Mouse (Mus musculus): Measurements from ENCODE around the gene Zfhx3. TPM values are rescaled to one million over a fixed set of nuclear protein-coding genes. Genes with fewer than 3 reads are reported as not detected.

Gene Zfhx3
- total and polyA plus RNA-seq, 2 experiments from 2014 or later, result 14.9 to 15.3 TPM

GRCm38 (mm10) chr8:108026557-108027440 is 84.4 kb downstream of the Zfhx3 start:
- H3K9me3 ChIP-seq (ENCODE audit: low read length), result no peaks in the 10 kb centered on the region
- H3K4me3 ChIP-seq (ENCODE audit: low read length), result no peak overlapping the region
- H3K27me3 ChIP-seq (ENCODE audit: insufficient read depth, low read length), result no peaks in the 10 kb centered on the region
- no peak for TF ChIP-seq CTCF (IDR thresholded peaks at IDR 0.05; ENCODE audit: low read depth)
- no peaks in the 10 kb centered on the region for H3K36me3 ChIP-seq (ENCODE audit: insufficient read depth, low read length)
- no peak overlapping the region for H3K9ac ChIP-seq (replicated peaks; ENCODE audit: low read length)
- H3K27ac ChIP-seq, result no peak overlapping the region
- no peak for DNase-seq (ENCODE audit: low spot score)
- no peak for ATAC-seq
- 74% methylated on average over 11 of the region's 11 CpGs for WGBS
- peak overlapping the region; percentile 43 for H3K4me2 ChIP-seq (ENCODE audit: low read depth, low read length)
- H3K4me1 ChIP-seq (ENCODE audit: insufficient read depth, low read length), result no peaks in the 10 kb centered on the region

GRCm38 (mm10) chr8:108027561-108028025 is 85.1 kb downstream of the Zfhx3 start:
- Histone ChIP-seq H3K9ac (replicated peaks; ENCODE audit: low read length) (no peak overlapping the region), H3K4me1 (ENCODE audit: insufficient read depth, low read length) (no peaks in the 10 kb centered on the region), H3K36me3 (ENCODE audit: insufficient read depth, low read length) (no peaks in the 10 kb centered on the region), H3K27ac (no peak overlapping the region), H3K9me3 (ENCODE audit: low read length) (no peaks in the 10 kb centered on the region), H3K27me3 (ENCODE audit: insufficient read depth, low read length) (no peaks in the 10 kb centered on the region), H3K4me3 (ENCODE audit: low read length) (no peak overlapping the region), H3K4me2 (ENCODE audit: low read depth, low read length) (peak overlapping the region; percentile 43)
- no peak for TF ChIP-seq CTCF (IDR thresholded peaks at IDR 0.05; ENCODE audit: low read depth)
- 65% methylated on average over 20 of the region's 20 CpGs for WGBS
- ATAC-seq (no peak), DNase-seq (ENCODE audit: low spot score) (peak; percentile 32)

GRCm38 (mm10) chr8:108028440-108028839 is 86.0 kb downstream of the Zfhx3 start:
- Histone ChIP-seq H3K4me3 (ENCODE audit: low read length) (no peak overlapping the region), H3K4me1 (ENCODE audit: insufficient read depth, low read length) (no peaks in the 10 kb centered on the region), H3K4me2 (ENCODE audit: low read depth, low read length) (no peak overlapping the region), H3K27me3 (ENCODE audit: insufficient read depth, low read length) (no peaks in the 10 kb centered on the region), H3K36me3 (ENCODE audit: insufficient read depth, low read length) (no peaks in the 10 kb centered on the region), H3K27ac (no peak overlapping the region), H3K9ac (replicated peaks; ENCODE audit: low read length) (no peak overlapping the region), H3K9me3 (ENCODE audit: low read length) (no peaks in the 10 kb centered on the region)
- WGBS, result 55% methylated on average over 8 of the region's 8 CpGs
- no peak for TF ChIP-seq CTCF (IDR thresholded peaks at IDR 0.05; ENCODE audit: low read depth)
- no peak for ATAC-seq
- DNase-seq (ENCODE audit: low spot score), result no peak

GRCm38 (mm10) chr8:108031159-108031558 is 88.7 kb downstream of the Zfhx3 start:
- Histone ChIP-seq H3K36me3 (ENCODE audit: insufficient read depth, low read length) (no peaks in the 10 kb centered on the region), H3K27me3 (ENCODE audit: insufficient read depth, low read length) (no peaks in the 10 kb centered on the region), H3K4me2 (ENCODE audit: low read depth, low read length) (no peak overlapping the region), H3K4me1 (ENCODE audit: insufficient read depth, low read length) (no peaks in the 10 kb centered on the region), H3K27ac (no peak overlapping the region), H3K9me3 (ENCODE audit: low read length) (no peaks in the 10 kb centered on the region), H3K9ac (replicated peaks; ENCODE audit: low read length) (no peak overlapping the region), H3K4me3 (ENCODE audit: low read length) (no peak overlapping the region)
- WGBS, result 89% methylated on average over 3 of the region's 3 CpGs
- DNase-seq (ENCODE audit: low spot score) (no peak), ATAC-seq (no peak)
- TF ChIP-seq CTCF (IDR thresholded peaks at IDR 0.05; ENCODE audit: low read depth), result no peak

GRCm38 (mm10) chr8:108034070-108034469 is 91.6 kb downstream of the Zfhx3 start:
- 88% methylated on average over 3 of the region's 3 CpGs for WGBS
- no peak for TF ChIP-seq CTCF (IDR thresholded peaks at IDR 0.05; ENCODE audit: low read depth)

GRCm38 (mm10) chr8:108034726-108035125 is 92.3 kb downstream of the Zfhx3 start:
- H3K36me3 ChIP-seq (ENCODE audit: insufficient read depth, low read length), result no peaks in the 10 kb centered on the region

More at GRCm38 (mm10) chr8:108034070-108034469, 91.6 kb downstream of the Zfhx3 start:
- Histone ChIP-seq H3K9me3 (ENCODE audit: low read length) (no peaks in the 10 kb centered on the region), H3K27me3 (ENCODE audit: insufficient read depth, low read length) (no peaks in the 10 kb centered on the region), H3K27ac (no peak overlapping the region), H3K4me1 (ENCODE audit: insufficient read depth, low read length) (no peaks in the 10 kb centered on the region), H3K4me3 (ENCODE audit: low read length) (no peak overlapping the region), H3K36me3 (ENCODE audit: insufficient read depth, low read length) (no peaks in the 10 kb centered on the region), H3K9ac (replicated peaks; ENCODE audit: low read length) (no peak overlapping the region), H3K4me2 (ENCODE audit: low read depth, low read length) (no peak overlapping the region)
- no peak for DNase-seq (ENCODE audit: low spot score)
- no peak for ATAC-seq

GRCm38 (mm10) chr8:108043618-108044017 is 101.2 kb downstream of the Zfhx3 start:
- 87% methylated on average over 4 of the region's 4 CpGs for WGBS
- no peak overlapping the region for H3K4me2 ChIP-seq (ENCODE audit: low read depth, low read length)
- no peak for DNase-seq (ENCODE audit: low spot score)
- no peak overlapping the region for H3K27ac ChIP-seq
- H3K36me3 ChIP-seq (ENCODE audit: insufficient read depth, low read length), result no peaks in the 10 kb centered on the region
- no peaks in the 10 kb centered on the region for H3K4me1 ChIP-seq (ENCODE audit: insufficient read depth, low read length)
- no peak for ATAC-seq
- no peaks in the 10 kb centered on the region for H3K9me3 ChIP-seq (ENCODE audit: low read length)
- H3K9ac ChIP-seq (replicated peaks; ENCODE audit: low read length), result no peak overlapping the region
- no peaks in the 10 kb centered on the region for H3K27me3 ChIP-seq (ENCODE audit: insufficient read depth, low read length)
- no peak for TF ChIP-seq CTCF (IDR thresholded peaks at IDR 0.05; ENCODE audit: low read depth)
- no peak overlapping the region for H3K4me3 ChIP-seq (ENCODE audit: low read length)

More at GRCm38 (mm10) chr8:108034726-108035125, 92.3 kb downstream of the Zfhx3 start:
- H3K27me3 ChIP-seq (ENCODE audit: insufficient read depth, low read length), result no peaks in the 10 kb centered on the region
- H3K27ac ChIP-seq, result no peak overlapping the region
- no peak overlapping the region for H3K9ac ChIP-seq (replicated peaks; ENCODE audit: low read length)
- WGBS, result 68% methylated on average over 6 of the region's 6 CpGs
- no peak for TF ChIP-seq CTCF (IDR thresholded peaks at IDR 0.05; ENCODE audit: low read depth)
- DNase-seq (ENCODE audit: low spot score) (no peak), ATAC-seq (no peak)
- no peak overlapping the region for H3K4me3 ChIP-seq (ENCODE audit: low read length)
- no peaks in the 10 kb centered on the region for H3K4me1 ChIP-seq (ENCODE audit: insufficient read depth, low read length)
- H3K9me3 ChIP-seq (ENCODE audit: low read length), result no peaks in the 10 kb centered on the region
- no peak overlapping the region for H3K4me2 ChIP-seq (ENCODE audit: low read depth, low read length)

Data from hindbrain, postnatal 0 days (tissue).